Mouse (Mus musculus) hindbrain, embryonic 12.5 days (tissue): ENCODE results near the gene F8. TPM values are rescaled to one million over a fixed set of nuclear protein-coding genes. Genes with fewer than 3 reads are reported as not detected.

Experiments used
- ATAC-seq: fragments of 200-750 bp; cut with Nextera tagmentation; 2 replicates; pipeline ENCODE4 v1.8.0; 2017; ENCODE audit warnings: moderate TSS enrichment; ENCODE audit not compliant: low FRiP score
- H3K27ac ChIP-seq: fragments of 300-500 bp; sonication (generic); 2 replicates; pipeline ENCODE4 v1.5.1; 2016; ENCODE audit warnings: mild to moderate bottlenecking
- H3K27me3 ChIP-seq: fragments of 300-500 bp; sonication (generic); 2 replicates; pipeline ENCODE4 v1.6.1; 2016; ENCODE audit warnings: mild to moderate bottlenecking
- H3K36me3 ChIP-seq: fragments of 300-500 bp; sonication (generic); 2 replicates; pipeline ENCODE4 v1.6.1; 2016; ENCODE audit warnings: mild to moderate bottlenecking
- H3K4me1 ChIP-seq: fragments of 300-500 bp; sonication (generic); 2 replicates; pipeline ENCODE4 v1.6.1; 2016
- H3K4me2 ChIP-seq: fragments of 300-500 bp; sonication (generic); replicated peaks from 2 replicates; pipeline ENCODE4 v1.6.1; 2016; ENCODE audit warnings: mild to moderate bottlenecking
- H3K4me3 ChIP-seq: fragments of 300-500 bp; sonication (generic); 2 replicates; pipeline ENCODE4 v1.5.1; 2016; ENCODE audit warnings: mild to moderate bottlenecking
- H3K9ac ChIP-seq: fragments of 300-500 bp; sonication (generic); 2 replicates; pipeline ENCODE4 v1.6.1; 2016; ENCODE audit warnings: mild to moderate bottlenecking, moderate library complexity
- H3K9me3 ChIP-seq: fragments of 300-500 bp; sonication (generic); replicated peaks from 2 replicates; pipeline ENCODE4 v1.6.1; 2016; ENCODE audit warnings: mild to moderate bottlenecking
- WGBS: fragments of 180-500 bp; shearing (Covaris S2); methylation state at CpG from one replicate; pipeline ENCODE4 v1.1.7; 2016; 5-methylcytosine and 5-hydroxymethylcytosine counted together
- polyA plus RNA-seq: library from polyadenylated mRNA; unstranded; fragments of >200 nt; fragmentation: Nextera tagmentation; extraction: Ambion mirVana; gene quantifications from 2 replicates; pipeline ENCODE4 v1.2.1, GENCODE M21; 2016

The F8 gene
- polyA plus RNA-seq = 1.5 and 1.8 TPM in 2 replicates

DNA sequence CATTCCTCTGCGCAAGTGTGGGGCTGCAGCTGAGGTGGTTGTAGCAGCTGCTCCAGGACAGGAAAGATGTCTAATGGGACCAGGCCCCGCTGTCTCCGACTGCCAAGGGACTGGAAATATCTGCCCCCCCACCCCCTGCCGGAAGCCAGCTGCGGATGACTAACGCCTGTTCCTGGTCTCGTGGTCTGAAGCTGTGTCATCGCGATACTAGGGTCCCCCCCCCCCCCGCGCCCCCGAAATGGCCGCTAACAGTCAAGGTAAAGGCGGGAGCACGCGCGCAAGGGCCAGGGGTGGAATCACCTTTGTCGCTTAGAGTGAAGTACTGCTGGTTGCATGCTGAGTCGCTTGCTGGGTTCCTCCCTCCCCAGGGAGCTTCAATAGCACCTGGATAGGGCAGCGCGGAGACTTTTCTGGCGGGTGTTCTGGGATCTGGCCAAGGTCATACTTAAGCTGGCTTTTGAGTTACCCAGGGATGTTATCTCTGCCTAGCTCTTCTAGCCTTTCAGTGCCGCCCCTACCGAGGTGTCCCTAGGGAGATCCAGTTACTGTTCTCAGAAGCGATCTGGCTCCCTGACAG is at the start of gene F8, which contains the start of gene Fundc2:
Gene F8 (minus strand): TSS at position 421 of the 577 bp plus-strand sequence.
Gene Fundc2 (plus strand): TSS at position 205 of the 577 bp plus-strand sequence.
- Histone ChIP-seq H3K4me3 (peak within 1 kb of the TSS; percentile 44), H3K4me1 (no peaks in the 10 kb centered on the region), H3K27ac (peak within 1 kb of the TSS; percentile 66), H3K36me3 (no peaks in the 10 kb centered on the region), H3K9me3 (no peaks in the 10 kb centered on the region), H3K27me3 (no peaks in the 10 kb centered on the region), H3K4me2 (peak within 1 kb of the TSS; percentile 45), H3K9ac (peak within 1 kb of the TSS; percentile 61)
- 15% methylated on average over 25 of the region's 25 CpGs for WGBS
- peak; percentile 98 for ATAC-seq

GRCm38 (mm10) chrX:75415936-75416785 is 33.7 kb upstream of the F8 start, which contains the start of the genes Cmc4, Mtcp1 and Brcc3:
Cmc4 (minus strand) TSS chrX:75416584.
Mtcp1 (minus strand) TSS chrX:75416588.
Brcc3 (plus strand) TSS chrX:75416628.
- Histone ChIP-seq H3K9me3 (no peaks in the 10 kb centered on the region), H3K36me3 (no peaks in the 10 kb centered on the region), H3K4me3 (peak within 1 kb of the TSS; percentile 48), H3K4me2 (peak within 1 kb of the TSS; percentile 47), H3K27me3 (no peaks in the 10 kb centered on the region), H3K4me1 (no peaks in the 10 kb centered on the region), H3K9ac (peak within 1 kb of the TSS; percentile 63), H3K27ac (peak within 1 kb of the TSS; percentile 88)
- 17% methylated on average over 52 of the region's 52 CpGs for WGBS
- ATAC-seq = peak; percentile 100

- ATAC-seq = no peak
Measured at GRCm38 (mm10) chrX:75409711-75410110, 27.3 kb upstream of the F8 start.

GRCm38 (mm10) chrX:75403350-75403749 is 20.9 kb upstream of the F8 start:
- H3K36me3 ChIP-seq = no peaks in the 10 kb centered on the region
- no peaks in the 10 kb centered on the region for H3K4me1 ChIP-seq
- H3K4me3 ChIP-seq = no peak overlapping the region
- H3K9ac ChIP-seq = no peak overlapping the region
- no peak overlapping the region for H3K27ac ChIP-seq
- no peak overlapping the region for H3K4me2 ChIP-seq
- no peaks in the 10 kb centered on the region for H3K9me3 ChIP-seq
- H3K27me3 ChIP-seq = no peaks in the 10 kb centered on the region
- no peak for ATAC-seq

More at GRCm38 (mm10) chrX:75409711-75410110, 27.3 kb upstream of the F8 start:
- Histone ChIP-seq H3K36me3 (no peaks in the 10 kb centered on the region), H3K27me3 (no peaks in the 10 kb centered on the region), H3K4me1 (no peaks in the 10 kb centered on the region), H3K9me3 (no peaks in the 10 kb centered on the region), H3K4me3 (no peak overlapping the region), H3K27ac (no peak overlapping the region), H3K9ac (no peak overlapping the region), H3K4me2 (no peak overlapping the region)
- 86% methylated on average over 1 of the region's 1 CpGs for WGBS

DNA sequence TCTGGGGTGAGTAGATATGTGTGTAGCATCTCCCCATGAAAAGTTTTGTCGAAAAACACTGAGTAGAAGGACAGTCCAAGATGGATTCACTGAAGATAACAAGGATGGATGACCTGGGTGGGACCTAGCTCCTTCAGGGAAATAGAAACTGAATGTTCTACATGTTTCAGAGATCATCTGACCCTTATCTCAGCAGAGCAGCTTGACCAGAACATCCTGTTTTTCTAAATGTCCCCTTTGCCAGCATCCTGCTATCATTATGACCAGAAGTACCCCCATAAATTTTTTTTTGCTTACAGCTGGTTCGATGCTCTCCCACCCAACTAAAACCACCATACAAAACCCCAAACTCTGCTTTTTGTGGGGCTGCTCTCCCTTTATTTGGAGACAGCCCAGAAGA is 20.3 kb upstream of the F8 start:
- 73% methylated on average over 2 of the region's 2 CpGs for WGBS
- no peak for ATAC-seq

DNA sequence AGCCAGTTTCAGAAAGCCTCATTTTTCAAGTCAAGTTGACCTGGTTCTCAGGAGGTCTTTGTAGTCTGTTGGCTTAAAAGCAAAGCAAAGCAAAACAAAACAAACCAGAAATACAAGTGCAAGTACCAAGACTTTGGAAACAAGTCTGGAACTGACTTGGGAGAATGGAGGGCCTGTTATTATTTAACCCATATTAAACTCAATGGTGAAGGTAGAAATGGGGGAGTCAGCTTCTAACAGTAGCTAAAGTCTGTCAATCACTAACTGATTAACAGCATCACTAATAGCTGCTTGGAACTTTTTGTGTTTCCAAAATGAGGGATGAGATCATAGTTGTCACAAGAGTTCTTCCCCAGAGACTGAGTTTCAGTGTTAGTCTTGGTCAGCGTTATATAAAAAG is 17.1 kb upstream of the F8 start:
- Histone ChIP-seq H3K36me3 (no peaks in the 10 kb centered on the region), H3K4me1 (no peaks in the 10 kb centered on the region), H3K4me2 (no peak overlapping the region), H3K27ac (no peak overlapping the region), H3K4me3 (no peak overlapping the region), H3K9me3 (no peaks in the 10 kb centered on the region), H3K27me3 (no peaks in the 10 kb centered on the region), H3K9ac (no peak overlapping the region)
- 85% methylated on average over 1 of the region's 1 CpGs for WGBS
- no peak for ATAC-seq

More for the DNA sequence above, 20.3 kb upstream of the F8 start:
- H3K4me2 ChIP-seq = no peak overlapping the region
- H3K9ac ChIP-seq = no peak overlapping the region
- H3K27ac ChIP-seq = no peak overlapping the region
- H3K4me3 ChIP-seq = no peak overlapping the region
- no peaks in the 10 kb centered on the region for H3K27me3 ChIP-seq
- no peaks in the 10 kb centered on the region for H3K36me3 ChIP-seq
- no peaks in the 10 kb centered on the region for H3K9me3 ChIP-seq
- no peaks in the 10 kb centered on the region for H3K4me1 ChIP-seq

DNA sequence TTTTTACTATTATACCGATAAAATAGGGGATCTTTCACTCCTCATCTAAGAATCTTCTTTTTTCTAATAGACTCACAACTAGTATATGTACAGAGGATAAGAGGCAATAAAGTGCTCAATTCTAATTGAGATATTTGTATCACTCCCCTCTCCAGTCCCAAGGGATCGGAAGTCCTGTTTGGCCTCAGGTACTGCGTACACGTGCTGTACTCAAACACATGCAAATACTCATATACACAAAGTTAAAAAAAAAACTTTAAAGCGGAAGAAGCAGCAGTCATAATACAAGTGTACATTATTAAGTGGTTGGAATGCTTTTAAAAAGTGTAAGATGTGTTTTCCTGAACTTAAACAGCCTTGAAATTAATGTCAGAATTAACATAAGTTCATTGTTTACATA is 716 bp downstream of the F8 start:
- H3K4me2 ChIP-seq = peak overlapping the region; percentile 45
- ATAC-seq = peak; percentile 18
- no peaks in the 10 kb centered on the region for H3K27me3 ChIP-seq
- H3K27ac ChIP-seq = no peak overlapping the region
- H3K4me3 ChIP-seq = peak overlapping the region; percentile 44
- H3K36me3 ChIP-seq = no peaks in the 10 kb centered on the region
- no peaks in the 10 kb centered on the region for H3K4me1 ChIP-seq
- no peaks in the 10 kb centered on the region for H3K9me3 ChIP-seq
- H3K9ac ChIP-seq = no peak overlapping the region
- 70% methylated on average over 5 of the region's 5 CpGs for WGBS

DNA sequence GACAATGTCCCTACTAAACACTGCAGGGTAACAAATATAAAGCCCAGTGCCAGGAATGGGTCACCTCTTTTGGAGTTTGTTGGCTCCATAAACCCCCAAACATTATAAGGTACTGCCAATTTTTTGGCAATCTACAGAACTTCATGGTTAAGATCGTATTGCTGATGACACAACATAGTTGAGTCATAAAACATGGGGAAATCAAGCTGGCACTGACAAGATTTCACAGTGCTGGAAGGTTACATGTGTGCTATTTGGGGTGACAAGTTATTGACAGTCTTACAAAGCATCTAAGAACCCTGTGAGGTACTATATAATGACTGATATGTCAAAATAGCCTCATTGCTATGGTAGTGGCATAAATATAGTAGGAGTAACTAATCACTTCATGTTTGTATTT is 1.2 kb downstream of the F8 start:
- Histone ChIP-seq H3K4me1 (no peaks in the 10 kb centered on the region), H3K27me3 (no peaks in the 10 kb centered on the region), H3K9me3 (no peaks in the 10 kb centered on the region), H3K9ac (no peak overlapping the region), H3K4me2 (no peak overlapping the region), H3K36me3 (no peaks in the 10 kb centered on the region), H3K4me3 (no peak overlapping the region), H3K27ac (no peak overlapping the region)
- ATAC-seq = no peak
- 86% methylated on average over 1 of the region's 1 CpGs for WGBS

DNA sequence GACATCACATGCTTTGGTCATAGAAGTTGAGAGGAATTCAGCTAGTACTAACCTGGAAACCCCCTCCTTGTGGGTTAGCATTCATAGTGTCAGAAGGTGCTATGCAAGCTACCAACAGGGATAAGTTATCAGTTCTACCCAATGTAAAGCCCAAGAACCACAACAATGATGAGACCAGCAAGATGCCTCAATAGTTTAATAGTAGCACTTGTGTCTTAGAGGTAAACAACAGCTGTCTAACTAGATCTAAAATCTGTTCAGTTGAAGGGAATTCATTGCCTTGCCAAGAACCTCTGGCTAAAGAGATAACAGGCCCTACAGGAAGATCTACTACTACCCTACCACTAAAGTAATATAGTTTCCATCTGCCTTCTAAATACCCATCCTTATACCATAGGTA is 5.6 kb downstream of the F8 start:
- Histone ChIP-seq H3K4me2 (no peak overlapping the region), H3K9me3 (no peaks in the 10 kb centered on the region), H3K27me3 (no peaks in the 10 kb centered on the region), H3K36me3 (no peaks in the 10 kb centered on the region), H3K4me1 (no peaks in the 10 kb centered on the region), H3K27ac (no peak overlapping the region), H3K4me3 (no peak overlapping the region), H3K9ac (no peak overlapping the region)
- ATAC-seq = no peak

- Histone ChIP-seq H3K9ac (no peak overlapping the region), H3K4me2 (no peak overlapping the region), H3K9me3 (no peaks in the 10 kb centered on the region), H3K4me1 (no peaks in the 10 kb centered on the region), H3K4me3 (no peak overlapping the region), H3K27ac (no peak overlapping the region), H3K27me3 (no peaks in the 10 kb centered on the region), H3K36me3 (no peaks in the 10 kb centered on the region)
- WGBS = 84% methylated on average over 2 of the region's 2 CpGs
- ATAC-seq = no peak
Measured at GRCm38 (mm10) chrX:75372666-75373425, 9.6 kb downstream of the F8 start.

GRCm38 (mm10) chrX:75370197-75370596 is 12.2 kb downstream of the F8 start:
- no peak for ATAC-seq
- Histone ChIP-seq H3K36me3 (no peaks in the 10 kb centered on the region), H3K9me3 (no peaks in the 10 kb centered on the region), H3K9ac (no peak overlapping the region), H3K4me3 (no peak overlapping the region), H3K27me3 (no peaks in the 10 kb centered on the region), H3K4me2 (no peak overlapping the region), H3K4me1 (no peaks in the 10 kb centered on the region), H3K27ac (no peak overlapping the region)

GRCm38 (mm10) chrX:75323556-75323955 is 58.9 kb downstream of the F8 start:
- H3K9me3 ChIP-seq = no peaks in the 10 kb centered on the region
- no peak overlapping the region for H3K9ac ChIP-seq
- WGBS = 87% methylated on average over 4 of the region's 4 CpGs
- no peak overlapping the region for H3K4me3 ChIP-seq
- no peak overlapping the region for H3K27ac ChIP-seq
- no peak for ATAC-seq
- H3K27me3 ChIP-seq = no peaks in the 10 kb centered on the region
- H3K36me3 ChIP-seq = no peaks in the 10 kb centered on the region
- no peak overlapping the region for H3K4me2 ChIP-seq
- H3K4me1 ChIP-seq = no peaks in the 10 kb centered on the region
